Mouse (Mus musculus) spleen, embryonic (tissue): ENCODE data around the gene 1700012A03Rik.

ENCODE experiments used
- CTCF ChIA-PET: fragments of 350-600 bp; sonication (Branson Sonifier 250); formaldehyde crosslinking; loops from one replicate; lab custom pipeline; 2022; lab: Charles Lee

The 1700012A03Rik gene

DNA sequence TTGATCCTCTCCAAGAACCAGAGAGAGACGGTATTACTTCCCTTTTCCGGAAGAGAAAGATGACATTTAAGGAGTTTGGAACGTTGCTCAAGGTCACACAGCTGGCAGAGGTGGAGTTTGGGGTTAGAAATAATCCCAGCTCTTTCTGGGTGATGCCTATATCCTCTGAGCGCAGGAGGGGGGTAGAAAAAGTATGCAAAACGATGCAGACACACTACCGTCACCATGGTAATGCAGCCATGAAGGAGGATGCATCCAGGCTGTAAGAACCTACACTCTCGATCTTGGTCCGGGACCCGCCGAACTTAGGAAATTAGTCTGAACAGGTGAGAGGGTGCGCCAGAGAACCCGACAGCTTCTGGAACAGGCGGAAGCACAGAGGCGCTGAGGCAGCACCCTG lies 43.3 kb downstream of the 1700012A03Rik start:
- CTCF ChIA-PET = no interaction called here

DNA sequence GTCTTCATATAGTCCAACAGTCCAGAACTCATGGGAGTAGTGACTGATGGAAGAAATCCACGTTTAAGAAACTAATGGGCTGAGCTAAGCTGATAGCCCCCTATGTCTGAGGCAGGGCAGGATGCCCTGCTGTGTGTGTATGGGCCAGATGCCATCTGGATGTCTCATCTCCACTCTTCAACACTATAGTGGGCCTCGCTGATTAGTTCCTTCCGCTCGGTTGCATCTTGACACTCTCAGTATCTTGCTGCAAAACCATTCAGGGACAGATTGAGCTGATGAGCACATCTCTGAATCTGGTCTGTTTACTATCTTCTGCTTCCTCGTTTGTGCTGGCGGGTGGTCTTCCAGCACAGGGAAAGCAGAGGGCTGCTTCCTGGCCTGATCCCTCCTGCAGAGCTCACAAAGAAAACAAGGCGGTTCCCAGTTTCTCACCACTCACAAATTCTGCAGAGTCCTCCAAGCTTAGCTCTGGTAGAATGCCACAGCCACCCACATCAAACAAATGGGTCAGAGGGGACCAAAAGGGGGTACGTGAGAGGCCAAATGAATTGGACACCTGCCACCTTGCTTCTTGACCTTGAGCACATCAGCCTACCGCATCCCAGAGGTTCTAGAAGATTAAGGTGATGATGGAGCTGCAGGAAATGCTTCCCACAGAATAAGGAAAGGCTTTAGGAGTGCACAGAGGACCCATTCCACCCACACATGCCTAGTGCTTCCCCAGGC lies 55.7 kb downstream of the 1700012A03Rik start:
- CTCF ChIA-PET = no interaction called here
